Mouse (Mus musculus) embryo, embryonic 11.5 days (tissue): ENCODE measurements around the gene Olfr826.
A peak's percentile ranks its signal among the peaks of the same experiment; 100 is the strongest.
"Not testable (repeated sequence)": the region's sequence is repeated elsewhere in the genome, so short reads cannot be mapped to it uniquely, and the experiment has no call there.

ENCODE experiments used
- DNase-seq: peaks from one replicate; pipeline ENCODE4 v3.0.0-alpha.2; 2012; ENCODE audit warnings: low read depth, low spot score

Gene Olfr826

DNA sequence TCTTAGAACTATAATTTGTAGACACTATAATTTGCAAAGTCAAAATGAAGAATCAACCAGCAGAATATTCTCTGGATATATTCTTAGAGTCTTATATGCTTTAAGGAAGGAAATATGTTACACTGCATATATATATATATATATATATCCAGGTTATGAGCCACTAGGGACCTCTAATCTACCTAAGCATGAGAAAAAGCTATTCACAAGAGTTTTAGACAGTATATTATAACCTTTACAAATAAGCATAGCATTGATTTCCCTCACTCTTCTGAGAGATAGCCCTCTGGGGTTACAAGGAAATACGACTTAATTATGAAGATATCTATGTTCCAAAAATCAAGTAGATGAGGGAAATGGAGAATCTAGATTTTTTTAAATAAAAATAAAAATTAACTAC, at the start of gene Olfr826:
Olfr826 (minus strand) TSS at position 101 of the 400 bp plus-strand sequence.
- no peak for DNase-seq

DNA sequence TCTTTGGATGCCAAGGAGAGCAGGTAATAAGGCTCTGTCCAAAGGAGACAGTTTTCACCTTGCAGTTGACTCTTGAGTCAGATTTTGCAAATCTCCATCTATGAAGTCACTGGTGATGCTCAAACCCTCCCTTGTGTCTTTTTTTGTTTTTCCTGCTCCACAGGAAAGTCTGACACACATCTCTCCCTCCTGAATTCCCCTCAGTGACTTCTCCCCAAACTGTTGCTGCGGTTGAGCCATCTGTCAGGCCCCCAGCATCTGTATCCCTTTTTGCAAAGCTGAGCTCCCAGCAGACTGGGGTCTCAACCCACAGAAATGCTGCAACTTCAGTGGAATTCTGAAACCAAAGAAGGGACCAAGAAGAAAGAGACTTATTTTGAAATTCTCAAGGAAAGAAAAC, 48.1 kb upstream of the Olfr826 start:
- no peak for DNase-seq

DNA sequence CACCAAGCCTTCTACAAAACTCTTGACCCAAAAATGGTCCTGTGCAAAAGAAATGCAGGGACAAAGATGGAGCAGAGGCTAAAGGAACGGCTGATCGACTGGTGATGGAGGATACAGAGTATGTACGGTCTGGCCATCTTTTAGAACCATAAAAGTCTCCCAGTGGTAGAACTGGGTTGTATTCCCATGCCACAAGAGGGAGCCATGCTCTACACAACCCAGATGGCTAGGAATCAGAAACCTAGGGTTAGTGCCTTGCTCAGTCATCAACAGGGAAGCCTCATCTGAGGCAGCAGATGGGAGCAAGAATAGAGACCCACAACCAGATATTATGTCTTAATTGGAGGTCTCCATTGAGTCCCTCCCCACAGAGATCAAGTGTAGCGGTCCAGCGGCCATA, 45.6 kb upstream of the Olfr826 start:
- no peak for DNase-seq

DNA sequence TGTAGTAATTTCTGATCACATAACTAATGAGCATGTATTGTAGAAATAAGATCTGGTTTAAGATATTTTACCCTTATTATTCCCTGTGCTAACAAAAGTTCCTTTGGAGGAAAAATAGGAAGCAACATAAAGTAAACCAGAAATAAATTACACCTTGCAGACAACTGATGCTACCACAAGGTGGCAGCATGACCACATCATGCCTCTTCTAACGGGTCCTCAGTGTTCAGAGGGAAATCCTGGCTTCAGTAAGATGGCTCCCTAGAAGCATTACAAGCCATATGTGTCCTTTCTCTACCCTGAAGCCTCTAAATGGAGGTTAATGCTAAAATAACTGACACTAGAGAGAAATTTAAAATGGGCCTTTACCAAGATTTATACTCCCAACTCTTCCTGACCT, 44.3 kb upstream of the Olfr826 start:
- peak; percentile 58 for DNase-seq

DNA sequence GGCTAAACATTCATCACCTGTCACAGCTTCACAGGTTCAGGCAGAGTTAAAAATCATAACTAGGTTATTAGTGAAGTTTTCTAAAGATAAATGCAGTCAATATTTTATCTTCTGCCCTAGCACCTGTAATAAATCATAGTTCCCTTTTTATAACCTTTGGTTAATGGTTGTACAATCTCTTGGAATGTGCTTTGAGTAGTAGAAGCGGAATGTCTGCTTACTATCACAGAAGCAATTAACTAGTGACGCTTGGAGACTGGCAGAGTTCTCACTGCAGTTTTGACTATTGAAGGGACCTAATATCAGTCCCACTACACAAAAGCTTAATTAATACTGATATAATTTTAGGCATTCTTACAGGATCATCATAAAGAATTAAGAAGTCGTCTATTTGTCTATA, 41.0 kb upstream of the Olfr826 start:
- no peak for DNase-seq

DNA sequence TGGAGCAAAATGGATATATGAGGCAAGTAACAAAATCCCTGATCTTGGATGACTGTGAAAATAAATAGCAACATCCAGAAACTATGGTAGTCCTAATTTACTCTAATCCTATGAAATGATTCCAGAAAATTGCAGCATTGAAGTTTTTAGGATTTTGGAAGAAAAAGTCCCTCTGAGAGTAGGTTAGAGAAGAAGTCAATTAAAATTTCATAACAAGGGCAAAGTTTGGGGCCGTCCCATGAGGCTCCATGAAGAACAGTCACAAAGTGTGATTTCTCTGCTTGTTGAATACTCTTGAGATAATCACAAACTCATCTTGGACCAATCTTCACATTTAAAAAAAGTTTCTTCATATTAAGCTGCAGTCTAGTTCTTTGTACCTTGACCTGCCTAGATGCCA, 30.3 kb upstream of the Olfr826 start, which contains the start of gene Olfr827:
Olfr827 (minus strand) TSS at position 101 of the 400 bp plus-strand sequence.
- no peak for DNase-seq

DNA sequence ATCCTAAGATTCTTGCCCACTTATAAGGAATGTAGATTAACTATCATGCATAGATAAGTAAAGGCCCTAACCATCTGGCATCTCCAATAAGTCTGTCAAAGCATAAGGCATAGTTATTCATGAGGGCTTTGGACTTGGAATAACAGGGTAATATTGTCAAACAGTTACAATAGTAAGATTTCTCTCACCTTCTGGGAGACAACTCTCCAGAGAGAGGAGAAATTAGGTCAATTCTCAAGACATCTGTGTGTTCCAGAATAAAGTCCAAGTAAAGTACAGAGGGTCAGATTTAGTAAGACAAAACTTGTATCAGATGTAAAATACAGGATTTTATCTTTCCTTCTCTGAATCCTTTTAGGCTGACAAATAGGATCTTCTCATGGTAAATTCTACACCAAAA, 17.3 kb downstream of the Olfr826 start, which contains the start of gene Olfr825:
Olfr825 (minus strand) TSS at position 101 of the 400 bp plus-strand sequence.
- DNase-seq: no peak

DNA sequence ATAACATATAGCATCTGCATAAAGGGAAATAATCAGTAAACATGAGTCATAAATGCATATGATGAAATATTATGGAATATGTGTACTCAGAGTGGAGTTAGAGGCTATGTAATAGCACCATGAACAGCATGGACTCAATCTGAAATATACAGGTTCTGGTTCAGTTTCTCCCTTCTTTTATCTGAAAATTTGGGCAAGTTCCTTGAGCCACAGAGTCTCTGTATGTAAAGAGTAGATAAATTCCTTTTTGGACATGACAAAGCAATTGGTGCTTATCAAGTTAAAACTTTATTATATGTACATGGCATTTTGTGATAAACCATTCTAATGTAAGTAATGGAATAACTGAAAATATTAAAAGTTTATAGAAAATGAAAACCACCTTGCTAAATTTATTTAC, 18.8 kb downstream of the Olfr826 start:
- no peak for DNase-seq

DNA sequence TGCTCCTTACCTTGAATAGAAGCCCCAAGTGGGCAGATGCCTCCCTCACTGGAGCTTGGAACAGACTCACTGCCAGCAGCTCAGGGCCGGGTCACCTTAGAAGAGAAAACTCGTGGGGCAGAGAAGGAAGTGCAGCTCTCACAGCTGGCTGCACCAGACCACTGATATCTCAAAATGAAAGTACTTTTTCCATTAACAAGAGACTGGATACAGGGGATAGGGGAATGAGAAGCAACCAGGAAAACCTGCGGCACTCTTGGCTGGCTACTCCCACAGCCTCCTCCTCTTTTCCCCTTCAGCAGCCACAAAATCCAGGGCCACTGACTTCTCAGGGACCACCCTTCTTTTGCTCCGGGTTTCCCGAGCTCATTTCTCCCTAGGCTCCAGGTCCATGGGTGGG, 39.9 kb downstream of the Olfr826 start:
- DNase-seq: no peak

DNA sequence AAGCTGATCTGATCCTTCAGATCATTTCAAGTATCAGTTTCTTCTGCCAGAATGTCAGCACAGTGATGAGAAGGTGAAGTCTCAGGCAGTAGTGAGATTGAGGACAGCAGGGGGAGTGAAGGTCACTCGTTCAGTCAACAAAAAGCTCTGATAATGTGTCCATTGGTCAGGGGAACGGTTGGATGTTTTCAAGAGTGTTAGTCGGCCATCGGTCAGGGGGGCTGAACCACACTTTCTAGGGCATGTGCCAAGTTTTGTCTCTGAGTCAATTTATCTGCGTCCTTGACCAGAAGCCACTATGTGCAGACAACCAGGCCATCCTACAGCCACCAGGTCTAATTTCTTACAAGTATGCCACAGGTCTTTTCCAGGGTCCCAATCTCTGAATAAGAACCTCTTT, 41.5 kb downstream of the Olfr826 start:
- DNase-seq: not testable (repeated sequence)

DNA sequence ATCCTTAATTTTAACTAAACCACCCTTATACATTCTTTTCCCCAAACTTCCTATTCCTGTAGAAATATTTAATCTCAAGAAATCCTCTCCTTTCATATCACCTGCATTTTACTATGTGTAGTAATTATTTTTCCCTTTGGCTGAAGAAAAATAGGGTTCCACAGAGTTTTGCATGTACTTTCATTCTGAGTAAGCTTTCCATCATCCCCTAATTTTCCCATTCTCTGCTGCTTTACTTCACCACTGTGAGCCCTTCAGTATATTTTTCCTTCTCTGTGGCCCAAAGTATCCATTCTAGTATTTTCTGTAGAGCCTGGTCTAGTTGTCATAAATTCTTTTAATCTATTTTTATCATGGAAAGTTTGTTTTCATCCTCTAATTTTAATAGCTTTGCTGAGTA, 49.2 kb downstream of the Olfr826 start:
- no peak for DNase-seq

DNA sequence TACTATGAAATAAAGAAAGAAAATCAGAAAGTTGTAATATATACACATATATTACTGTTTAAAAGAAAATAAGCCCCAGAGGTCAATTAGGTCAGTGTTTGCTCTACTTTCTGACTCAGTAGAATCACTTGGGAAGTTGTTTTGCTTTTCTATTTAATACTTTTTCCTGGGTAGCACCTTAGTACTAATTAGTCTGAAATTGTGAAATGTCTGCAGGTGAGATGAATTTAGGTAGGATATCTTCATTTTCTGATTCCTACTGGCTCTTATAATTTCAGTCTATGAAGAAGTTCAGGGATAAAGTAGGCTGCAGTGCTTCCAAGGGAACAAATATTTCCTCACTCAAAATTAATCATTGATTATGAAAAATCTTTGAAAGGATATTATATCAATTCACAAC, 54.1 kb downstream of the Olfr826 start, which contains the start of gene Olfr824:
Olfr824 (minus strand) TSS at position 101 of the 400 bp plus-strand sequence.
- not testable (repeated sequence) for DNase-seq
